Mouse (Mus musculus) hindbrain, embryonic 15.5 days (tissue): Measurements from ENCODE around the gene Trp73. TPM values are rescaled to one million over a fixed set of nuclear protein-coding genes. Genes with fewer than 3 reads are reported as not detected.

Experiments used
- ATAC-seq: fragments of 200-750 bp; cut with Nextera tagmentation; 2 replicates; pipeline ENCODE4 v1.8.0; 2017; ENCODE audit warnings: low read depth, moderate number of reproducible peaks, moderate TSS enrichment; ENCODE audit not compliant: low FRiP score
- H3K27ac ChIP-seq: fragments of 300-500 bp; sonication (generic); replicated peaks from 2 replicates; pipeline ENCODE4 v1.5.1; 2015; ENCODE audit warnings: mild to moderate bottlenecking, inconsistent platforms
- H3K27me3 ChIP-seq: fragments of 300-500 bp; sonication (generic); 2 replicates; pipeline ENCODE4 v1.6.1; 2015; ENCODE audit warnings: control low read depth, inconsistent platforms
- H3K36me3 ChIP-seq: fragments of 300-500 bp; sonication (generic); 2 replicates; pipeline ENCODE4 v1.6.1; 2015; ENCODE audit warnings: control low read depth, inconsistent platforms
- H3K4me1 ChIP-seq: fragments of 300-500 bp; sonication (generic); replicated peaks from 2 replicates; pipeline ENCODE4 v1.6.1; 2015; ENCODE audit warnings: control low read depth, inconsistent platforms
- H3K4me2 ChIP-seq: fragments of 300-500 bp; sonication (generic); 2 replicates; pipeline ENCODE4 v1.6.1; 2015; ENCODE audit warnings: moderate library complexity, mild to moderate bottlenecking, inconsistent platforms
- H3K4me3 ChIP-seq: fragments of 300-500 bp; sonication (generic); 2 replicates; pipeline ENCODE4 v1.5.1; 2015; ENCODE audit warnings: mild to moderate bottlenecking, inconsistent platforms
- H3K9ac ChIP-seq: fragments of 300-500 bp; sonication (generic); 2 replicates; pipeline ENCODE4 v1.6.1; 2015; ENCODE audit warnings: inconsistent platforms
- H3K9me3 ChIP-seq: fragments of 300-500 bp; sonication (generic); 2 replicates; pipeline ENCODE4 v1.6.1; 2016; ENCODE audit warnings: control low read depth, inconsistent platforms
- WGBS: fragments of 180-500 bp; shearing (Covaris S2); methylation state at CpG from one replicate; pipeline ENCODE4 v1.1.7; 2015; 5-methylcytosine and 5-hydroxymethylcytosine counted together
- polyA plus RNA-seq: library from polyadenylated mRNA; unstranded; fragments of >200 nt; fragmentation: Nextera tagmentation; extraction: Ambion mirVana; gene quantifications from 2 replicates; pipeline ENCODE4 v1.2.1, GENCODE M21; 2015

Trp73 gene
- polyA plus RNA-seq, 1 experiment from 2014 or later: 0.92 TPM

- Histone ChIP-seq H3K36me3 (peaks cover 19% of the 10 kb centered on the region), H3K9ac (0 out of 2 replicates have a peak overlapping the region, but pooled peaks have one; percentile 24), H3K4me3 (peak overlapping the region; percentile 36; the same call in 1 of the 2 replicates), H3K4me1 (peaks cover 27% of the 10 kb centered on the region), H3K27me3 (peaks cover 5% of the 10 kb centered on the region; the same call in 1 of the 2 replicates), H3K9me3 (no peaks in the 10 kb centered on the region), H3K4me2 (peak overlapping the region; percentile 54), H3K27ac (no peak overlapping the region)
- WGBS: 34% methylated on average over 17 of the region's 17 CpGs
- no peak for ATAC-seq
Measured at GRCm38 (mm10) chr4:154024729-154025521, 115.1 kb downstream of the Trp73 start.

GRCm38 (mm10) chr4:154023754-154024601 is 116.0 kb downstream of the Trp73 start:
- Histone ChIP-seq H3K36me3 (peaks cover 29% of the 10 kb centered on the region), H3K9me3 (no peaks in the 10 kb centered on the region), H3K4me1 (peaks cover 27% of the 10 kb centered on the region), H3K4me2 (no peak overlapping the region), H3K27me3 (peaks cover 5% of the 10 kb centered on the region; the same call in 1 of the 2 replicates), H3K27ac (no peak overlapping the region), H3K4me3 (no peak overlapping the region), H3K9ac (no peak overlapping the region)
- 27% methylated on average over 8 of the region's 8 CpGs for WGBS
- no peak for ATAC-seq

- Histone ChIP-seq H3K36me3 (peaks cover 40% of the 10 kb centered on the region), H3K9ac (no peak overlapping the region), H3K9me3 (no peaks in the 10 kb centered on the region), H3K4me3 (no peak overlapping the region), H3K27ac (no peak overlapping the region), H3K4me2 (no peak overlapping the region), H3K4me1 (peaks cover 27% of the 10 kb centered on the region), H3K27me3 (peaks cover 5% of the 10 kb centered on the region; the same call in 1 of the 2 replicates)
- ATAC-seq: no peak
- 23% methylated on average over 4 of the region's 4 CpGs for WGBS
Measured at GRCm38 (mm10) chr4:154022844-154023243, 117.2 kb downstream of the Trp73 start.

GRCm38 (mm10) chr4:154022407-154022806 is 117.6 kb downstream of the Trp73 start:
- Histone ChIP-seq H3K36me3 (peaks cover 43% of the 10 kb centered on the region), H3K27me3 (peaks cover 5% of the 10 kb centered on the region; the same call in 1 of the 2 replicates), H3K4me1 (peaks cover 27% of the 10 kb centered on the region), H3K9ac (no peak overlapping the region), H3K4me2 (no peak overlapping the region), H3K27ac (no peak overlapping the region), H3K9me3 (no peaks in the 10 kb centered on the region), H3K4me3 (no peak overlapping the region)
- ATAC-seq: 0 out of 2 replicates have a peak, but pooled peaks have one; percentile 11
- WGBS: 79% methylated on average over 4 of the region's 4 CpGs

- 94% methylated on average over 9 of the region's 9 CpGs for WGBS
- H3K9ac ChIP-seq: no peak overlapping the region
- no peak overlapping the region for H3K27ac ChIP-seq
- H3K9me3 ChIP-seq: no peaks in the 10 kb centered on the region
- no peak for ATAC-seq
- peaks cover 53% of the 10 kb centered on the region for H3K36me3 ChIP-seq
- H3K4me2 ChIP-seq: no peak overlapping the region
- H3K4me3 ChIP-seq: no peak overlapping the region
- H3K27me3 ChIP-seq: peaks cover 5% of the 10 kb centered on the region; the same call in 1 of the 2 replicates
- peaks cover 27% of the 10 kb centered on the region for H3K4me1 ChIP-seq
Measured at GRCm38 (mm10) chr4:154021432-154021831, 118.6 kb downstream of the Trp73 start.

- WGBS: 68% methylated on average over 7 of the region's 7 CpGs
- Histone ChIP-seq H3K4me3 (no peak overlapping the region), H3K27ac (no peak overlapping the region), H3K4me2 (no peak overlapping the region), H3K36me3 (peaks cover 60% of the 10 kb centered on the region), H3K4me1 (peaks cover 9% of the 10 kb centered on the region; the same call in 1 of the 2 replicates), H3K9ac (no peak overlapping the region), H3K9me3 (no peaks in the 10 kb centered on the region), H3K27me3 (peaks cover 5% of the 10 kb centered on the region; the same call in 1 of the 2 replicates)
- ATAC-seq: no peak
Measured at GRCm38 (mm10) chr4:154019571-154019970, 120.4 kb downstream of the Trp73 start.

- H3K36me3 ChIP-seq: peaks cover 47% of the 10 kb centered on the region
- no peak overlapping the region for H3K4me3 ChIP-seq
- 93% methylated on average over 11 of the region's 11 CpGs for WGBS
- H3K27ac ChIP-seq: no peak overlapping the region
- no peaks in the 10 kb centered on the region for H3K27me3 ChIP-seq
- H3K9ac ChIP-seq: no peak overlapping the region
- H3K9me3 ChIP-seq: no peaks in the 10 kb centered on the region
- no peak for ATAC-seq
- no peak overlapping the region for H3K4me2 ChIP-seq
- peaks cover 26% of the 10 kb centered on the region for H3K4me1 ChIP-seq
Measured at GRCm38 (mm10) chr4:154015476-154015875, 124.5 kb downstream of the Trp73 start.

- Histone ChIP-seq H3K4me2 (peak overlapping the region; percentile 99), H3K4me1 (peaks cover 26% of the 10 kb centered on the region), H3K36me3 (peaks cover 17% of the 10 kb centered on the region; the same call in 1 of the 2 replicates), H3K4me3 (peak overlapping the region; percentile 97), H3K27ac (peak overlapping the region; percentile 76), H3K9me3 (no peaks in the 10 kb centered on the region), H3K9ac (peak overlapping the region; percentile 93), H3K27me3 (no peaks in the 10 kb centered on the region)
- no peak for ATAC-seq
- 3% methylated on average over 55 of the region's 55 CpGs for WGBS
Measured at GRCm38 (mm10) chr4:154012132-154012882, 127.7 kb downstream of the Trp73 start.

GRCm38 (mm10) chr4:154011646-154012089 is 128.3 kb downstream of the Trp73 start, which contains the start of gene Lrrc47:
Gene Lrrc47 (plus strand): TSS chr4:154011731.
- Histone ChIP-seq H3K27me3 (no peaks in the 10 kb centered on the region), H3K36me3 (peaks cover 16% of the 10 kb centered on the region), H3K4me2 (peak within 1 kb of the TSS; percentile 99), H3K27ac (peak within 1 kb of the TSS; percentile 76), H3K4me1 (peaks cover 26% of the 10 kb centered on the region), H3K9ac (peak within 1 kb of the TSS; percentile 93), H3K9me3 (no peaks in the 10 kb centered on the region), H3K4me3 (peak within 1 kb of the TSS; percentile 97)
- under 1% methylated on average over 58 of the region's 59 CpGs for WGBS
- peak; percentile 95 for ATAC-seq

GRCm38 (mm10) chr4:154010907-154011645 is 128.9 kb downstream of the Trp73 start:
- peak; percentile 72 for ATAC-seq
- Histone ChIP-seq H3K9ac (peak overlapping the region; percentile 93), H3K4me1 (peaks cover 26% of the 10 kb centered on the region), H3K4me3 (peak overlapping the region; percentile 97), H3K9me3 (no peaks in the 10 kb centered on the region), H3K27me3 (no peaks in the 10 kb centered on the region), H3K36me3 (peaks cover 13% of the 10 kb centered on the region), H3K27ac (peak overlapping the region; percentile 76), H3K4me2 (peak overlapping the region; percentile 99)
- 25% methylated on average over 13 of the region's 13 CpGs for WGBS

- H3K27me3 ChIP-seq: no peaks in the 10 kb centered on the region
- H3K9ac ChIP-seq: no peak overlapping the region
- H3K36me3 ChIP-seq: peaks cover 22% of the 10 kb centered on the region
- H3K27ac ChIP-seq: no peak overlapping the region
- H3K4me1 ChIP-seq: peaks cover 12% of the 10 kb centered on the region
- H3K4me2 ChIP-seq: no peak overlapping the region
- no peak overlapping the region for H3K4me3 ChIP-seq
- ATAC-seq: no peak
- 86% methylated on average over 4 of the region's 4 CpGs for WGBS
- no peaks in the 10 kb centered on the region for H3K9me3 ChIP-seq
Measured at GRCm38 (mm10) chr4:154007759-154008158, 132.2 kb downstream of the Trp73 start.
